Mouse (Mus musculus) yolk sac, embryonic 10.5 days (tissue): Measurements from ENCODE around the gene Gm20388.
"Not testable (repeated sequence)": the region's sequence is repeated elsewhere in the genome, so short reads cannot be mapped to it uniquely, and the experiment has no call there.

Source experiments
- DNase-seq: peaks from one replicate; pipeline ENCODE4 v3.0.0-alpha.2; 2017; ENCODE audit warnings: low spot score

The Gm20388 gene

GRCm38 (mm10) chr8:123414997-123415696, 3504.5 kb downstream of the Gm20388 start:
- not testable (repeated sequence) for DNase-seq

GRCm38 (mm10) chr8:123415967-123416943, 3505.6 kb downstream of the Gm20388 start:
- no peak for DNase-seq

GRCm38 (mm10) chr8:123416944-123417555, 3506.4 kb downstream of the Gm20388 start:
- no peak for DNase-seq

GRCm38 (mm10) chr8:123419711-123420110, 3509.1 kb downstream of the Gm20388 start:
- DNase-seq: no peak

- no peak for DNase-seq
Measured at GRCm38 (mm10) chr8:123420525-123421281, 3510.1 kb downstream of the Gm20388 start.

- DNase-seq: no peak
Measured at GRCm38 (mm10) chr8:123421325-123421724, 3510.7 kb downstream of the Gm20388 start.

- no peak for DNase-seq
Measured at GRCm38 (mm10) chr8:123422056-123422780, 3511.6 kb downstream of the Gm20388 start.

GRCm38 (mm10) chr8:123422781-123423159, 3512.1 kb downstream of the Gm20388 start:
- DNase-seq: no peak

GRCm38 (mm10) chr8:123423441-123423840, 3512.8 kb downstream of the Gm20388 start, which contains the start of gene Def8:
Gene Def8, plus strand, starts transcription at chr8:123423527.
- DNase-seq: no peak

- DNase-seq: no peak
Measured at GRCm38 (mm10) chr8:123426511-123427509, 3516.2 kb downstream of the Gm20388 start.

GRCm38 (mm10) chr8:123427639-123428275, 3517.1 kb downstream of the Gm20388 start:
- DNase-seq: no peak

GRCm38 (mm10) chr8:123428343-123428893, 3517.8 kb downstream of the Gm20388 start:
- no peak for DNase-seq

- no peak for DNase-seq
Measured at GRCm38 (mm10) chr8:123428939-123429721, 3518.5 kb downstream of the Gm20388 start.

GRCm38 (mm10) chr8:123429722-123430013, 3519.0 kb downstream of the Gm20388 start:
- not testable (repeated sequence) for DNase-seq

GRCm38 (mm10) chr8:123430936-123431335, 3520.3 kb downstream of the Gm20388 start:
- DNase-seq: not testable (repeated sequence)

GRCm38 (mm10) chr8:123431616-123432365, 3521.2 kb downstream of the Gm20388 start:
- no peak for DNase-seq

GRCm38 (mm10) chr8:123432381-123432780, 3521.7 kb downstream of the Gm20388 start:
- DNase-seq: no peak
